Mouse (Mus musculus): ENCODE data around the gene Arhgap24. TPM values are rescaled to one million over a fixed set of nuclear protein-coding genes. Genes with fewer than 3 reads are reported as not detected.
A peak's percentile ranks its signal among the peaks of the same experiment; 100 is the strongest.

Arhgap24 gene
- polyA plus RNA-seq, 1 experiment = 12.5 TPM

- Histone ChIP-seq H3K36me3 (ENCODE audit: control insufficient read depth, insufficient read depth) (no peaks in the 10 kb centered on the region), H3K27me3 (ENCODE audit: control insufficient read depth, insufficient read depth, insufficient read length) (no peaks in the 10 kb centered on the region), H3ac (ENCODE audit: control insufficient read depth, insufficient read length) (no peak overlapping the region), H3K4me3 (no peak overlapping the region), H3K4me2 (ENCODE audit: low read depth) (peak overlapping the region; percentile 42), H3K79me2 (ENCODE audit: control insufficient read depth, insufficient read depth) (no peaks in the 10 kb centered on the region)
- TF ChIP-seq E2F4 (IDR thresholded peaks at IDR 0.05; ENCODE audit: insufficient read depth) = no peak
- peak; percentile 44 for TF ChIP-seq TCF12 (IDR thresholded peaks at IDR 0.05; ENCODE audit: insufficient read depth, poor library complexity, severe bottlenecking)
- TF ChIP-seq MYOD1 (IDR thresholded peaks at IDR 0.05; ENCODE audit: control insufficient read depth in 1 of 3, insufficient read length in 2 of 3, low read depth in 2 of 3) = peak; percentile 21 to 67 (median 66)
- TF ChIP-seq MYOG (IDR thresholded peaks at IDR 0.05; ENCODE audit: control insufficient read depth in 1 of 3, insufficient read depth in 1 of 3, insufficient read length in 2 of 3, low read depth in 2 of 3) = peak in 2 of 3 experiments; percentile 64 to 67
Measured at GRCm38 (mm10) chr5:102803675-102804074, 322.5 kb downstream of the Arhgap24 start.

- Histone ChIP-seq H3K4me3 (no peak overlapping the region), H3K27me3 (ENCODE audit: control insufficient read depth, insufficient read depth, insufficient read length) (no peaks in the 10 kb centered on the region), H3K36me3 (ENCODE audit: control insufficient read depth, insufficient read depth) (no peaks in the 10 kb centered on the region), H3ac (ENCODE audit: control insufficient read depth, insufficient read length) (no peak overlapping the region), H3K79me2 (ENCODE audit: control insufficient read depth, insufficient read depth) (no peaks in the 10 kb centered on the region), H3K4me2 (ENCODE audit: low read depth) (no peak overlapping the region)
- no peak for TF ChIP-seq USF1 (IDR thresholded peaks at IDR 0.05; ENCODE audit: low read depth)
- no peak for TF ChIP-seq MYOG (IDR thresholded peaks at IDR 0.05; ENCODE audit: control insufficient read depth in 1 of 3, insufficient read depth in 1 of 3, insufficient read length in 2 of 3, low read depth in 2 of 3)
- TF ChIP-seq TCF12 (IDR thresholded peaks at IDR 0.05; ENCODE audit: insufficient read depth, poor library complexity, severe bottlenecking) = no peak
- no peak for TF ChIP-seq CEBPB (IDR thresholded peaks at IDR 0.05; ENCODE audit: insufficient read depth, poor library complexity, severe bottlenecking)
- no peak for TF ChIP-seq POLR2AphosphoS2 (IDR thresholded peaks at IDR 0.05; ENCODE audit: insufficient read length, low read depth)
- no peak for TF ChIP-seq MYOD1 (IDR thresholded peaks at IDR 0.05; ENCODE audit: control insufficient read depth in 1 of 3, insufficient read length in 2 of 3, low read depth in 2 of 3)
- no peak for TF ChIP-seq E2F4 (IDR thresholded peaks at IDR 0.05; ENCODE audit: insufficient read depth)
- no peak for TF ChIP-seq POLR2A (IDR thresholded peaks at IDR 0.05; ENCODE audit: insufficient read length, low read depth)
- no peak for TF ChIP-seq MAX (IDR thresholded peaks at IDR 0.05; ENCODE audit: low read depth)
- TF ChIP-seq TCF3 (IDR thresholded peaks at IDR 0.05; ENCODE audit: insufficient read length, low read depth) = no peak
- no peak for TF ChIP-seq SRF (IDR thresholded peaks at IDR 0.05; ENCODE audit: control insufficient read depth, insufficient read length, low read depth)
- TF ChIP-seq REST (IDR thresholded peaks at IDR 0.05; ENCODE audit: insufficient read depth, insufficient read length) = no peak
Measured at GRCm38 (mm10) chr5:102807518-102807917, 326.3 kb downstream of the Arhgap24 start.

- Histone ChIP-seq H3ac (ENCODE audit: control insufficient read depth, insufficient read length) (no peak overlapping the region), H3K4me2 (ENCODE audit: low read depth) (no peak overlapping the region), H3K36me3 (ENCODE audit: control insufficient read depth, insufficient read depth) (no peaks in the 10 kb centered on the region), H3K79me2 (ENCODE audit: control insufficient read depth, insufficient read depth) (no peaks in the 10 kb centered on the region), H3K4me3 (no peak overlapping the region), H3K27me3 (ENCODE audit: control insufficient read depth, insufficient read depth, insufficient read length) (no peaks in the 10 kb centered on the region)
- TF ChIP-seq MYOG (IDR thresholded peaks at IDR 0.05; ENCODE audit: control insufficient read depth in 1 of 3, insufficient read depth in 1 of 3, insufficient read length in 2 of 3, low read depth in 2 of 3) = no peak
- no peak for TF ChIP-seq SRF (IDR thresholded peaks at IDR 0.05; ENCODE audit: control insufficient read depth, insufficient read length, low read depth)
- no peak for TF ChIP-seq REST (IDR thresholded peaks at IDR 0.05; ENCODE audit: insufficient read depth, insufficient read length)
- TF ChIP-seq TCF3 (IDR thresholded peaks at IDR 0.05; ENCODE audit: insufficient read length, low read depth) = no peak
- no peak for TF ChIP-seq POLR2AphosphoS2 (IDR thresholded peaks at IDR 0.05; ENCODE audit: insufficient read length, low read depth)
- no peak for TF ChIP-seq E2F4 (IDR thresholded peaks at IDR 0.05; ENCODE audit: insufficient read depth)
- no peak for TF ChIP-seq TCF12 (IDR thresholded peaks at IDR 0.05; ENCODE audit: insufficient read depth, poor library complexity, severe bottlenecking)
- no peak for TF ChIP-seq USF1 (IDR thresholded peaks at IDR 0.05; ENCODE audit: low read depth)
- TF ChIP-seq POLR2A (IDR thresholded peaks at IDR 0.05; ENCODE audit: insufficient read length, low read depth) = no peak
- TF ChIP-seq CEBPB (IDR thresholded peaks at IDR 0.05; ENCODE audit: insufficient read depth, poor library complexity, severe bottlenecking) = no peak
- no peak for TF ChIP-seq MAX (IDR thresholded peaks at IDR 0.05; ENCODE audit: low read depth)
- no peak for TF ChIP-seq MYOD1 (IDR thresholded peaks at IDR 0.05; ENCODE audit: control insufficient read depth in 1 of 3, insufficient read length in 2 of 3, low read depth in 2 of 3)
Measured at GRCm38 (mm10) chr5:102810366-102810957, 329.3 kb downstream of the Arhgap24 start.

- no peak overlapping the region for H3ac ChIP-seq (ENCODE audit: control insufficient read depth, insufficient read length)
- H3K4me3 ChIP-seq = no peak overlapping the region
- TF ChIP-seq USF1 (IDR thresholded peaks at IDR 0.05; ENCODE audit: low read depth) (no peak), TCF3 (IDR thresholded peaks at IDR 0.05; ENCODE audit: insufficient read length, low read depth) (no peak)
- no peaks in the 10 kb centered on the region for H3K79me2 ChIP-seq (ENCODE audit: control insufficient read depth, insufficient read depth)
- no peaks in the 10 kb centered on the region for H3K27me3 ChIP-seq (ENCODE audit: control insufficient read depth, insufficient read depth, insufficient read length)
- H3K4me2 ChIP-seq (ENCODE audit: low read depth) = no peak overlapping the region
- no peaks in the 10 kb centered on the region for H3K36me3 ChIP-seq (ENCODE audit: control insufficient read depth, insufficient read depth)
Measured at GRCm38 (mm10) chr5:102813271-102813670, 332.1 kb downstream of the Arhgap24 start.

- no peak for TF ChIP-seq MYOD1 (IDR thresholded peaks at IDR 0.05; ENCODE audit: control insufficient read depth in 1 of 3, insufficient read length in 2 of 3, low read depth in 2 of 3)
- TF ChIP-seq MAX (IDR thresholded peaks at IDR 0.05; ENCODE audit: low read depth) = no peak
- no peak for TF ChIP-seq E2F4 (IDR thresholded peaks at IDR 0.05; ENCODE audit: insufficient read depth)
- TF ChIP-seq TCF3 (IDR thresholded peaks at IDR 0.05; ENCODE audit: insufficient read length, low read depth) = no peak
- no peak for TF ChIP-seq REST (IDR thresholded peaks at IDR 0.05; ENCODE audit: insufficient read depth, insufficient read length)
- no peak for TF ChIP-seq POLR2AphosphoS2 (IDR thresholded peaks at IDR 0.05; ENCODE audit: insufficient read length, low read depth)
- no peak for TF ChIP-seq MYOG (IDR thresholded peaks at IDR 0.05; ENCODE audit: control insufficient read depth in 1 of 3, insufficient read depth in 1 of 3, insufficient read length in 2 of 3, low read depth in 2 of 3)
- no peak for TF ChIP-seq USF1 (IDR thresholded peaks at IDR 0.05; ENCODE audit: low read depth)
- TF ChIP-seq TCF12 (IDR thresholded peaks at IDR 0.05; ENCODE audit: insufficient read depth, poor library complexity, severe bottlenecking) = no peak
- no peak for TF ChIP-seq POLR2A (IDR thresholded peaks at IDR 0.05; ENCODE audit: insufficient read length, low read depth)
- no peak for TF ChIP-seq SRF (IDR thresholded peaks at IDR 0.05; ENCODE audit: control insufficient read depth, insufficient read length, low read depth)
- no peak for TF ChIP-seq CEBPB (IDR thresholded peaks at IDR 0.05; ENCODE audit: insufficient read depth, poor library complexity, severe bottlenecking)
- H3K4me3 ChIP-seq = no peak overlapping the region
- H3K27me3 ChIP-seq (ENCODE audit: control insufficient read depth, insufficient read depth, insufficient read length) = no peaks in the 10 kb centered on the region
- H3K36me3 ChIP-seq (ENCODE audit: control insufficient read depth, insufficient read depth) = no peaks in the 10 kb centered on the region
- no peak overlapping the region for H3K4me2 ChIP-seq (ENCODE audit: low read depth)
- H3ac ChIP-seq (ENCODE audit: control insufficient read depth, insufficient read length) = no peak overlapping the region
- H3K79me2 ChIP-seq (ENCODE audit: control insufficient read depth, insufficient read depth) = no peaks in the 10 kb centered on the region
Measured at GRCm38 (mm10) chr5:102817641-102818040, 336.4 kb downstream of the Arhgap24 start.

All from myocyte (in vitro differentiated cells).